Mouse (Mus musculus) stomach, embryonic 16.5 days (tissue): ENCODE data around the gene Slc41a3. TPM values are rescaled to one million over a fixed set of nuclear protein-coding genes. Genes with fewer than 3 reads are reported as not detected.
"Not testable (repeated sequence)": the region's sequence is repeated elsewhere in the genome, so short reads cannot be mapped to it uniquely, and the experiment has no call there.

ENCODE experiments used
- ATAC-seq: fragments of 200-750 bp; cut with Nextera tagmentation; 2 replicates; pipeline ENCODE4 v1.8.0; 2017; ENCODE audit warnings: moderate number of reproducible peaks, moderate TSS enrichment; ENCODE audit not compliant: insufficient read depth, low FRiP score
- H3K27ac ChIP-seq: fragments of 300-500 bp; sonication (generic); 2 replicates; pipeline ENCODE4 v1.5.1; 2014; ENCODE audit warnings: low read length
- H3K27me3 ChIP-seq: fragments of 300-500 bp; sonication (generic); 2 replicates; pipeline ENCODE4 v1.6.1; 2014; ENCODE audit warnings: low read length, control low read depth, mixed read lengths; ENCODE audit not compliant: control insufficient read depth, insufficient read depth
- H3K36me3 ChIP-seq: fragments of 300-500 bp; sonication (generic); 2 replicates; pipeline ENCODE4 v1.6.1; 2014; ENCODE audit warnings: low read length; ENCODE audit not compliant: control insufficient read depth, insufficient read depth
- H3K4me1 ChIP-seq: fragments of 300-500 bp; sonication (generic); 2 replicates; pipeline ENCODE4 v1.6.1; 2014; ENCODE audit warnings: low read length, control low read depth, mixed read lengths; ENCODE audit not compliant: control insufficient read depth, insufficient read depth
- H3K4me2 ChIP-seq: fragments of 300-500 bp; sonication (generic); 2 replicates; pipeline ENCODE4 v1.6.1; 2014; ENCODE audit warnings: low read depth, low read length, mixed read lengths
- H3K4me3 ChIP-seq: fragments of 300-500 bp; sonication (generic); replicated peaks from 2 replicates; pipeline ENCODE4 v1.5.1; 2014; ENCODE audit warnings: mild to moderate bottlenecking, low read length
- H3K9ac ChIP-seq: fragments of 300-500 bp; sonication (generic); 2 replicates; pipeline ENCODE4 v1.6.1; 2014; ENCODE audit warnings: low read length
- H3K9me3 ChIP-seq: fragments of 300-500 bp; sonication (generic); replicated peaks from 2 replicates; pipeline ENCODE4 v1.6.1; 2016; ENCODE audit warnings: low read length, control low read depth; ENCODE audit not compliant: control insufficient read depth
- WGBS: fragments of 180-500 bp; shearing (Covaris S2); extraction: QIAGEN DNeasy Blood & Tissue Kit; methylation state at CpG from one replicate; pipeline ENCODE4 v1.1.7; 2014; 5-methylcytosine and 5-hydroxymethylcytosine counted together
- polyA plus RNA-seq: library from polyadenylated mRNA; unstranded; fragments of >200 nt; fragmentation: Nextera tagmentation; extraction: Ambion mirVana; gene quantifications from 2 replicates; pipeline ENCODE4 v1.2.1, GENCODE M21; 2015

The Slc41a3 gene
- polyA plus RNA-seq, 1 experiment from 2014 or later, result 8.5 TPM

DNA sequence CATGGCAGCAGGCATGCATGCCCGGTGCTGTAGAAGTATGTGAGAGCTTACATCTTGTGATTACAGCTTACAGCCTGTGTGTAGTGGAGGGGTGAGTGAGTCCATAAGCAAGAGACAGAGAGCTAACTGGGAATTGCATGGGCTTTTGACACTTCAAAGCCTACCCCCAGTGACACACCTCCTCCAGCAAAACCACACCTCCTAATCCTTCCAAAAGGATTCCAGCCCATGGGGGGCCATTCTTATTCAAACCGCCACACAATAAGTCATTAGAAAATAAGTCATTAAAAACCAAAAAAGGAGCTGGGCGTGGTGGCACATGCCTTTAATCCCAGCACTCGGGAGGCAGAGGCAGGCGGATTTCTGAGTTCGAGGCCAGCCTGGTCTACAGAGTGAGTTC is 43.9 kb downstream of the Slc41a3 start:
- Histone ChIP-seq H3K9me3 (0 out of 2 replicates have a peak, but pooled peaks cover 6% of the 10 kb centered on the region), H3K27me3 (no peaks in the 10 kb centered on the region), H3K4me2 (no peak overlapping the region), H3K36me3 (no peaks in the 10 kb centered on the region), H3K9ac (no peak overlapping the region), H3K4me1 (no peaks in the 10 kb centered on the region), H3K4me3 (no peak overlapping the region), H3K27ac (no peak overlapping the region)
- 92% methylated on average over 6 of the region's 6 CpGs for WGBS
- no peak for ATAC-seq

DNA sequence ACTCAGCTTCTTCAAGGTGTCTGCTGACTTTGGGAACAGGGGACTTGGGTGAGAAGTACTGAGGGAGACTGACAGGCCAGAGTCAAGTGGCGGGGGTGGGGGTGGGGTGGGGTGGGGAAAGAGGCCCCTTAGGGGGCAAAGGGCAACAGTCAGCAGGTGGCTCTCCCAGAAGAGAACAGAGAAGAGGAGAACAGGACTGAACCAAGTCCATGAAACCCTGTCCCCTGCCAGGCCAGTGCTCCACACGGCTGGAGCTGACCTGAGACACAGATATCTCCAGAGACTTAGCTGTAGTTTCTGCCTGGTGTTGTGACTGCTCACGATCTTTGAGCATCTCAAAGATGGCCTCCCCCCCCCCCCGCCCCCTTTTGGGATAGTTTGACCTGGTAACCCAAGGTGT is 44.8 kb downstream of the Slc41a3 start:
- ATAC-seq, result no peak
- H3K4me2 ChIP-seq, result no peak overlapping the region
- H3K27ac ChIP-seq, result no peak overlapping the region
- no peak overlapping the region for H3K4me3 ChIP-seq
- H3K9ac ChIP-seq, result no peak overlapping the region
- no peaks in the 10 kb centered on the region for H3K4me1 ChIP-seq
- H3K36me3 ChIP-seq, result no peaks in the 10 kb centered on the region
- no peaks in the 10 kb centered on the region for H3K27me3 ChIP-seq
- WGBS, result 64% methylated on average over 4 of the region's 4 CpGs
- H3K9me3 ChIP-seq, result 0 out of 2 replicates have a peak, but pooled peaks cover 6% of the 10 kb centered on the region

DNA sequence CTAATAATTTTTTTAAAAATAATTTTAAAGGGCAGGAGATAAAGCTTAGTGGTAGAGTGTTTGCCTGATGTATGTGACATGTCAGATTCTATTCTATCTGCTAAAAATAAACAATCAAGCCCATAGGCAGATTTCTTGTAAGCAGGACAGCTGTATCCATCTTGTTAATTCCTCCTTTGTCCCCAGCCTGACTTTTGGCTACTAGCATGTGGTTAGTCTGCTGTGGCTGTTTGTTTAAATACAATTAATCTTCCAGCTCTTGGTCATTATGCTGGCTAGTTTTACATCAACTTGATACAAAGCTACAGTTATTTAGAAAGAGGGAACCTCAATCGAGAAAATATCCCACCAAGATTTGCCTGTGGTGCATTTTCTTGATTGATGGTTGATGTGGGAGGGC is 46.1 kb downstream of the Slc41a3 start:
- H3K36me3 ChIP-seq, result no peaks in the 10 kb centered on the region
- H3K27ac ChIP-seq, result no peak overlapping the region
- no peak for ATAC-seq
- WGBS, result 14% methylated on average over 1 of the region's 1 CpGs
- no peak overlapping the region for H3K4me3 ChIP-seq
- H3K4me2 ChIP-seq, result no peak overlapping the region
- H3K9ac ChIP-seq, result no peak overlapping the region
- H3K4me1 ChIP-seq, result no peaks in the 10 kb centered on the region
- H3K9me3 ChIP-seq, result 0 out of 2 replicates have a peak, but pooled peaks cover 6% of the 10 kb centered on the region
- no peaks in the 10 kb centered on the region for H3K27me3 ChIP-seq

DNA sequence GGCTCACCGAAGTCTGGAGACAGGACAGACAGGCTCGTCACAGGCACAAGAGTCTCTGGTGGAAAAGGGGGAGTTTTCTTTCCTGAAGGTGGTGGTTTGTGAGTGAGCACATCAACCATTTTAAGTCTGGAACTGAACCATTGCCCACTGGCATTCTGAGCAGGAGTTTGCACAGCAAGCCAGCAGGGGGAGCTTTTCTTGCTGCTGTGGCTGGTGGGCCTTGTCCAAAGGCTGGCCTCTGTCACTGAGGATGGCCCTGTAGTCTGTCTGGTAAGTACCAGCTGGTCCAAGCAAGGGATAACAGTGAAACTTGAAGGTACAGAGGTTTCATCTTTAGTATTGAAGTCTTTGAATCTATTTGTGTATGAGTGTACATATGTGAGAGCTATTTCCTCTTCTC is 49.2 kb downstream of the Slc41a3 start:
- H3K36me3 ChIP-seq, result no peaks in the 10 kb centered on the region
- no peak overlapping the region for H3K4me3 ChIP-seq
- no peaks in the 10 kb centered on the region for H3K4me1 ChIP-seq
- H3K27ac ChIP-seq, result no peak overlapping the region
- H3K4me2 ChIP-seq, result no peak overlapping the region
- peak; percentile 24; the same call in 1 of the 2 replicates for ATAC-seq
- no peaks in the 10 kb centered on the region for H3K27me3 ChIP-seq
- H3K9ac ChIP-seq, result no peak overlapping the region
- 0 out of 2 replicates have a peak, but pooled peaks cover 6% of the 10 kb centered on the region for H3K9me3 ChIP-seq
- 31% methylated on average over 2 of the region's 2 CpGs for WGBS

DNA sequence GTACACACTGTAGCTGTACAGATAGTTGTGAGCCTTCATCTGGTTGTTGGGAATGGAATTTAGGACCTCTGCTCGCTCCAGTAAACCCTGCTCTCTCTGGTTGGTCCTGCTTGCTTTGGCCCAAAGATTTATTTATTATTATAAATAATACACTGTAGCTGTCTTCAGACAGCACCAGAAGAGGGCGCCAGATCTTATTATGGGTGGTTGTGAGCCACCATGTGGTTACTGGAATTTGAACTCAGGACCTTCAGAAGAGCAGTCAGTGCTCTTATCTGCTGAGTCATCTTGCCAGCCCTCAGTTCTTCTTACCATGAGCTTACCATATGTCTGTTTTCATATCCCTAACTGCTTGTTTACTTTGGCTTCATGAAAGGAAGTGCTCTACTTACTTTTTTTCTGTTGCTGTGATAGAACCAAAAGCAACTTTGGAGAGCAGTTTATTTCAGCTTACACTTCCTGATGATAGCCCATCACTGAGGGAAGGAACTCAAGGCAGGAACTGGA is 51.9 kb downstream of the Slc41a3 start:
- not testable (repeated sequence) for H3K4me2 ChIP-seq, ATAC-seq, H3K36me3 ChIP-seq, H3K27ac ChIP-seq, H3K9ac ChIP-seq, H3K4me3 ChIP-seq, H3K27me3 ChIP-seq, H3K4me1 ChIP-seq, H3K9me3 ChIP-seq
- WGBS, result 63% methylated on average over 2 of the region's 2 CpGs

DNA sequence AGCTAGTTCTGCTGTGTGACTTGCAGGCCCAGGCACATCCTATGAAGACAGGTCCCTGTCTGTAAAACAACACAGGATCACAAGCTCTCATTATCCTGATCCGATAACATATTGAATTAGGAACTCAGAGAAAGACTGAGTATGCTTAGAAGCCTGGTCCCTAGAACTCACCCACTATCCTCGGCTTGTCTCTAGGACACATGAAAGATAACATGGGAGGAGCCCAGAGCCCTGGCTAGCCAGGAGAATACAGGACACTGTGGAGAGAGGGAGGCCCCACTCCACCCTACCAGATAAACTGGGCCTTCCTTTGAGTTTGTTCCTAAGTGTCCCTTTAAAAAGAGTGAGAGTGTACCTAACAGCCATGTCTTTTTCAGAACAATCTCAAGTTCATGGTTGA is 55.4 kb downstream of the Slc41a3 start:
- no peak overlapping the region for H3K9ac ChIP-seq
- no peaks in the 10 kb centered on the region for H3K9me3 ChIP-seq
- H3K27me3 ChIP-seq, result no peaks in the 10 kb centered on the region
- WGBS, result 54% methylated on average over 2 of the region's 2 CpGs
- H3K4me2 ChIP-seq, result no peak overlapping the region
- H3K4me1 ChIP-seq, result no peaks in the 10 kb centered on the region
- no peak for ATAC-seq
- no peak overlapping the region for H3K27ac ChIP-seq
- H3K36me3 ChIP-seq, result no peaks in the 10 kb centered on the region; the same call in 1 of the 2 replicates
- H3K4me3 ChIP-seq, result no peak overlapping the region

DNA sequence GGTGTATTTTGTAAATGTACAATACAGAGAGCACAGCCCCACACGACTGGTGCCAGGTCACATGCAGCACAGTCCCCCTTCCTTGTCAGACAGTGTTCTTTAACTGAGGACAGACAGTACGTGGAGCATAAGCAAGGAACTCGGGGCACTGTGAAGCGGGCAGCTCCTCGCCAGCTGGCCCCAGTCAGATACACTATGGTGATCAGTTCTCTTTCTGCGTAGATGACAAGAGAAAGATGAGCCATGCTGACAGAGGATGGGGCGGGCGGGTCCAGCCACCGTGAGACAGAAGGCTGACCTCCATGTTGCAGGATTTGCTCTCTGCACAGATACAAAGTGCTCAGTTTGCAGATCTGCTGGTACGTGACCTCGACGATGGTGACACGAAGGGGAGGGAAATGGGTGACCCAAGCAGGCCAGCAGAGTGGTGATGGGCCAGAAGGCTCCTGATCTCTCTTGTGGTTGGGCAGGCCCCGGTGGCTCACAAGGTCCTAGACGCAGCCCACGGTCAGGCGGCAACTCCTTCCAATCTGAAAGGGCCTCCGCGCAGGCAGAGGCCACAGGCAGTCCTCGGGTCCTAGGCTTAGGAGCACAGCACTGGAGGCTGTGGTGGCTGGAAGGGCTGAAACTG is 56.0 kb downstream of the Slc41a3 start:
- no peaks in the 10 kb centered on the region; the same call in 1 of the 2 replicates for H3K36me3 ChIP-seq
- no peak for ATAC-seq
- H3K27ac ChIP-seq, result no peak overlapping the region
- WGBS, result 83% methylated on average over 20 of the region's 20 CpGs
- H3K9ac ChIP-seq, result no peak overlapping the region
- H3K9me3 ChIP-seq, result no peaks in the 10 kb centered on the region
- no peak overlapping the region for H3K4me3 ChIP-seq
- no peaks in the 10 kb centered on the region for H3K27me3 ChIP-seq
- H3K4me1 ChIP-seq, result no peaks in the 10 kb centered on the region
- no peak overlapping the region for H3K4me2 ChIP-seq

DNA sequence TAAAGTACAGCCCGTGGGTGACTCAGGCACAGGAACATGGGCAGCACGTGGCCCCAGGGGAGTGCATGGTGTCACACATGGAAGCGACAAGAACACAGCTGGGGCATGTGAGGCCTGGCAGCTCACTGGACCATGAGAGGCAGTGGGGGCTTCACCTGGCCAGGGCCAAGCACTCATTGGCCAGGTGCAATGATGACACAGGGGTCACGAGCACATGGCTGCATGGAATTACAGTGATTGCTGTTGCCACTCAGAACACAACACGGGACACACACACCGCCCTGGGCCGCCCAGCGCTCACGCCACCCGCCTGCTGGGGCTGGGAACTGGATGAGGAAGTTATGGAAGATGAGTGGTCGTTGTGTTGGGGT is 56.5 kb downstream of the Slc41a3 start:
- H3K9ac ChIP-seq, result no peak overlapping the region
- H3K27me3 ChIP-seq, result no peaks in the 10 kb centered on the region
- H3K9me3 ChIP-seq, result no peaks in the 10 kb centered on the region
- H3K4me1 ChIP-seq, result no peaks in the 10 kb centered on the region
- no peak overlapping the region for H3K4me3 ChIP-seq
- 88% methylated on average over 11 of the region's 11 CpGs for WGBS
- H3K36me3 ChIP-seq, result peaks cover under 1% of the 10 kb centered on the region; the same call in 1 of the 2 replicates
- no peak for ATAC-seq
- no peak overlapping the region for H3K27ac ChIP-seq
- H3K4me2 ChIP-seq, result no peak overlapping the region

DNA sequence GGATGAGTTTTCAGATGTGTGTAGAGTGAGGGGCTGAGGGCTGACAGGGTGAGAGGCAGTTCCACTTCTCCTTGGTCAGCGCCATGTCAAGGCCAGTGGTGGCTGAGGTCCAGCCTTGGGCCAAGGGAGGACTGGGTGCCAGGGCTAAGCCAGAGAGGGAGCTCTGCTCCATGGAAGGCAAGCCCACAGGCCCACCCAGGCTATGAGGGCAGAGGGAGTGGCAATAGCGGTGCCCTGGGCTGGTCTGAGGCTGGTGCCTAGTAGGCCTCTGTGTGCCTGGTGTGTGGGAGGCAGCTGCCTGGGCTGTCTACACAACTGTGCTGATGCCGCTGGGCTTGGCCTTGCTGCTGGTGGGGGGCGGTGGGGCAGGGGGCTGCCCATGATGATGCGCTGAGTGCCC is 57.6 kb downstream of the Slc41a3 start:
- H3K4me3 ChIP-seq, result no peak overlapping the region
- H3K27ac ChIP-seq, result no peak overlapping the region
- peaks cover 7% of the 10 kb centered on the region for H3K36me3 ChIP-seq
- H3K9ac ChIP-seq, result no peak overlapping the region
- no peak overlapping the region for H3K4me2 ChIP-seq
- H3K4me1 ChIP-seq, result no peaks in the 10 kb centered on the region
- H3K9me3 ChIP-seq, result no peaks in the 10 kb centered on the region
- 99% methylated on average over 5 of the region's 5 CpGs for WGBS
- ATAC-seq, result no peak
- no peaks in the 10 kb centered on the region for H3K27me3 ChIP-seq
